Mouse (Mus musculus): ENCODE measurements around the gene Pmfbp1.

DNA sequence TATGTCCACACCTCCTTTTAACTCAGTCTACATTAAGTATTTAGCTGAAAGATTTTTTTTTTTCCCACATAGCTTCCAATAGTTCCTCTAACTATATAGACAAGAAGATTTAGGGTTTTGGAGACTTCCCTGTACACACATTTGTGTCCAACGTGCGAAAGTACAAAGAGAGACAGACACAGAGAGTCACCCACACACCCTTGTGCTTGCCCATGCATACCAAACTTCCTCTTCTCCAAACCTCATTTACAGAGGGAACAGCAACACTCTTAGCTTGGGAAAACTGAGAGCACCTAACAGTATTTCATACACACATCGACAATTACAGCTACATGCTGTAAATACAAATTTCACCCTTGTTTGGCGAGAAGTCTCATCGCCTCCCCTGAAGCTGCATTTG is 11.7 kb downstream of the Pmfbp1 start:
- TF ChIP-seq EP300 (optimal IDR thresholded peaks at IDR 0.05): no peak
- no peak for TF ChIP-seq CTCF (IDR thresholded peaks at IDR 0.05; ENCODE audit: low read depth)
